In genomic region chr19:8695330-8695729, GRCm38 (mm10) we compare ENCODE assay signal across 9 mouse cellular contexts. TPM values are rescaled to one million over a fixed set of nuclear protein-coding genes. Genes with fewer than 3 reads are reported as not detected.
DNase-seq lines count a peak whose midpoint lies in the region; ATAC-seq and TF ChIP-seq lines count a peak whose summit lies in the region.
"Had no signal": no experiment of that assay in that cellular context is flagged by ENCODE, and none has a peak within 500 bp of the region (broad histone marks: within the 10 kb centered on the region; RNA-seq: fewer than 3 reads in every experiment).

No protein-coding gene starts in this region.

- no peak overlapping the region for H3K27ac ChIP-seq in ES-E14 (ENCODE audit: insufficient read depth, low read depth, low read length, poor library complexity, severe bottlenecking)
- H3K27ac ChIP-seq: heart, embryonic 15.5 days had no signal

- no peak overlapping the region; the same call in 1 of the 2 replicates for H3K9ac ChIP-seq in ES-E14 (ENCODE audit: insufficient read depth, low read depth, low read length, poor library complexity, severe bottlenecking)
- H3K9ac ChIP-seq: heart, embryonic 15.5 days had no signal

- no peaks in the 10 kb centered on the region for H3K36me3 ChIP-seq in ES-E14 (ENCODE audit: control insufficient read depth, insufficient read depth, low read length, poor library complexity, severe bottlenecking)
- H3K36me3 ChIP-seq: heart, embryonic 15.5 days had no signal

- peak; percentile 70 for DNase-seq in CD4-positive helper T cell, adult 2 months (ENCODE audit: low read depth, low spot score)
- DNase-seq in ES-E14 (ENCODE audit: low read depth, low spot score): peak; percentile 80
- peak; percentile 75 for DNase-seq in kidney, adult 18-20 months
- DNase-seq in lung, postnatal 10 days: peak; percentile 69
- peak; percentile 56 for DNase-seq in thymus, postnatal 0 days (ENCODE audit: low spot score)
- no peak for DNase-seq in cerebellum, adult 9-11 months
- DNase-seq in layer of hippocampus, postnatal 25 days (ENCODE audit: extremely low spot score in 1 of 2, low spot score in 1 of 2): no peak

- H3K9me3 ChIP-seq in ES-E14 (ENCODE audit: control insufficient read depth, insufficient read depth, low read depth, low read length): no peaks in the 10 kb centered on the region
- H3K9me3 ChIP-seq: heart, embryonic 15.5 days had no signal

- H3K4me3 ChIP-seq in ES-E14 (ENCODE audit: insufficient read depth in 1 of 2, low read depth in 1 of 2, low read length in 2 of 2, poor library complexity in 1 of 2, severe bottlenecking in 1 of 2): no peak overlapping the region
- H3K4me3 ChIP-seq: heart, embryonic 15.5 days had no signal

- H3K4me1 ChIP-seq in ES-E14 (ENCODE audit: control insufficient read depth in 2 of 2, insufficient read depth in 2 of 2, low read length in 2 of 2, poor library complexity in 1 of 2): peaks cover 3 to 24% of the 10 kb centered on the region in 2 experiments; a peak in 3 of 4 replicates

- in situ Hi-C loops in ES-E14 (cut with MboI; ENCODE audit: low sequenced_read_pairs in 2 of 2, unreplicated experiment in 2 of 2): no loop called here

- peak; percentile 84 for ATAC-seq in erythroblast, adult 5-6 weeks (replicated peaks; ENCODE audit: low FRiP score, poor library complexity, severe bottlenecking)

TF ChIP-seq in ES-E14, 5 proteins besides CTCF, POLR2A, EP300 and RAD21:
- TF ChIP-seq MAFK (IDR thresholded peaks at IDR 0.05; ENCODE audit: insufficient read depth, low read depth, low read length): no peak
- TF ChIP-seq ZNF384 (IDR thresholded peaks at IDR 0.05; ENCODE audit: low read depth, low read length): no peak
- no peak for TF ChIP-seq CHD2 (IDR thresholded peaks at IDR 0.05; ENCODE audit: low read depth, low read length)
- peak; percentile 47; the same call in 1 of the 2 replicates for TF ChIP-seq HCFC1 (IDR thresholded peaks at IDR 0.05; ENCODE audit: borderline replicate concordance, insufficient read depth, low read length)

RNA-seq across cellular contexts. Expression of gene Slc3a2, which starts 27.8 kb away (rescaled TPM):
- 354 and 566 TPM in 2 replicates for total RNA-seq in ES-E14 (2012; rRNA removed)
- total RNA-seq in erythroblast, adult 5-6 weeks (2015; ENCODE audit: low replicate concordance): 150 and 218 TPM in 2 replicates
- total RNA-seq in erythroblast, adult 5-6 weeks (2017; ENCODE audit: low replicate concordance): 337 and 409 TPM in 2 replicates
- polyA plus RNA-seq in thymus, postnatal 0 days (2015; fragmentation: Nextera tagmentation; extraction: Ambion mirVana): 122 and 131 TPM in 2 replicates
- total RNA-seq in layer of hippocampus, postnatal 25 days (2021): 100 to 1,000 TPM; 155 to 170 TPM

RNA-seq across cellular contexts. Expression of gene Chrm1, which starts 31.7 kb away (rescaled TPM):
- total RNA-seq in ES-E14 (2012; rRNA removed): 0.04 and 0.11 TPM in 2 replicates
- total RNA-seq in erythroblast, adult 5-6 weeks (2015; ENCODE audit: low replicate concordance): not detected in 2 replicates
- total RNA-seq in erythroblast, adult 5-6 weeks (2017; ENCODE audit: low replicate concordance): under 0.01 TPM in 1 of 2 replicates, not detected in the other
- polyA plus RNA-seq in thymus, postnatal 0 days (2015; fragmentation: Nextera tagmentation; extraction: Ambion mirVana): 0.04 and 0.05 TPM in 2 replicates
- 100 to 1,000 TPM; 188 to 200 TPM for total RNA-seq in layer of hippocampus, postnatal 25 days (2021)

RNA-seq across cellular contexts. Expression of gene Wdr74, which starts 40.3 kb away (rescaled TPM):
- total RNA-seq in ES-E14 (2012; rRNA removed): 173 and 180 TPM in 2 replicates
- 7.9 and 61.9 TPM in 2 replicates for total RNA-seq in erythroblast, adult 5-6 weeks (2015; ENCODE audit: low replicate concordance)
- total RNA-seq in erythroblast, adult 5-6 weeks (2017; ENCODE audit: low replicate concordance): 15.3 and 18.3 TPM in 2 replicates
- polyA plus RNA-seq in thymus, postnatal 0 days (2015; fragmentation: Nextera tagmentation; extraction: Ambion mirVana): 101 and 103 TPM in 2 replicates
- total RNA-seq in layer of hippocampus, postnatal 25 days (2021): 10 to 100 TPM; 43.9 to 53.6 TPM

RNA-seq across cellular contexts. Expression of gene 1700092M07Rik, which starts 45.2 kb away (rescaled TPM):
- 8.5 and 8.9 TPM in 2 replicates for total RNA-seq in ES-E14 (2012; rRNA removed)
- not detected in 2 replicates for total RNA-seq in erythroblast, adult 5-6 weeks (2015; ENCODE audit: low replicate concordance)
- not detected in 2 replicates for total RNA-seq in erythroblast, adult 5-6 weeks (2017; ENCODE audit: low replicate concordance)
- 0.79 and 0.84 TPM in 2 replicates for polyA plus RNA-seq in thymus, postnatal 0 days (2015; fragmentation: Nextera tagmentation; extraction: Ambion mirVana)
- total RNA-seq in layer of hippocampus, postnatal 25 days (2021): 1 to 10 TPM in 1 of 2 experiments, not detected in 1; 1.5 TPM

RNA-seq across cellular contexts. Expression of gene Stx5a, which starts 45.9 kb away (rescaled TPM):
- 66.3 and 73.2 TPM in 2 replicates for total RNA-seq in ES-E14 (2012; rRNA removed)
- 105 and 119 TPM in 2 replicates for total RNA-seq in erythroblast, adult 5-6 weeks (2015; ENCODE audit: low replicate concordance)
- total RNA-seq in erythroblast, adult 5-6 weeks (2017; ENCODE audit: low replicate concordance): 161 and 226 TPM in 2 replicates
- polyA plus RNA-seq in thymus, postnatal 0 days (2015; fragmentation: Nextera tagmentation; extraction: Ambion mirVana): 108 and 114 TPM in 2 replicates
- 10 to 100 TPM; 59.9 to 70.7 TPM for total RNA-seq in layer of hippocampus, postnatal 25 days (2021)

Comparison
In these comparisons a context has a peak if more than half of its experiments do, and no peak if none do; other contexts are left out.
1. DNase-seq: peak in CD4-positive helper T cell, adult 2 months (single experiment), ES-E14 (single experiment), kidney, adult 18-20 months (single experiment), lung, postnatal 10 days (single experiment) and thymus, postnatal 0 days (single experiment); none in cerebellum, adult 9-11 months (single experiment) and layer of hippocampus, postnatal 25 days (0 of 2).
2. RNA of gene Chrm1, which starts 31.7 kb away (total RNA-seq): 188 to 200 TPM in layer of hippocampus, postnatal 25 days; 0.04 to 0.11 TPM in ES-E14 and under 0.01 TPM in erythroblast, adult 5-6 weeks; every median in the first group is over 100 times any median in the second.